Mouse (Mus musculus) heart, adult 2 months (tissue): Measurements from ENCODE around the gene Myl3. TPM values are rescaled to one million over a fixed set of nuclear protein-coding genes. Genes with fewer than 3 reads are reported as not detected.

ENCODE experiments used
- DNase-seq, 2 experiments: peaks; one replicate each; pipeline ENCODE4 v3.0.0; 2021
- H3K27ac ChIP-seq: fragments of 200-600 bp; 2 replicates; pipeline ENCODE4 v1.8.1; 2022
- H3K27me3 ChIP-seq: fragments of 200-500 bp; 2 replicates; pipeline ENCODE4 v1.6.1; 2012; ENCODE audit warnings: mild to moderate bottlenecking, low read length, inconsistent platforms, mixed read lengths; ENCODE audit not compliant: control insufficient read depth, insufficient read depth
- H3K36me3 ChIP-seq: fragments of 200-500 bp; 2 replicates; pipeline ENCODE4 v1.6.1; 2012; ENCODE audit warnings: low read length, inconsistent platforms; ENCODE audit not compliant: control insufficient read depth, insufficient read depth
- H3K4me1 ChIP-seq: fragments of 200-500 bp; 2 replicates; pipeline ENCODE4 v1.6.1; 2011; ENCODE audit warnings: low read length; ENCODE audit not compliant: control insufficient read depth, insufficient read depth
- H3K4me3 ChIP-seq: fragments of 200-600 bp; 2 replicates; pipeline ENCODE4 v1.8.1; 2022
- H3K79me2 ChIP-seq: fragments of 200-500 bp; replicated peaks from 2 replicates; pipeline ENCODE4 v1.6.1; 2012; ENCODE audit warnings: mild to moderate bottlenecking, inconsistent platforms, low read length, moderate library complexity, mixed read lengths; ENCODE audit not compliant: control insufficient read depth, insufficient read depth
- H3K9ac ChIP-seq: fragments of 200-500 bp; 2 replicates; pipeline ENCODE4 v1.6.1; 2012; ENCODE audit warnings: low read depth, mild to moderate bottlenecking, control low read depth, inconsistent platforms, low read length, mixed read lengths
- CTCF ChIP-seq: fragments of 200-600 bp; IDR thresholded peaks from 2 replicates; pipeline ENCODE4 v1.8.1; 2022; ENCODE audit warnings: antibody characterized with exemption, mild to moderate bottlenecking, moderate library complexity
- EP300 ChIP-seq: fragments of 200-500 bp; IDR thresholded peaks from 2 replicates; pipeline ENCODE4 v1.6.1; 2011; ENCODE audit warnings: low read depth, low read length, control low read depth; ENCODE audit not compliant: insufficient read depth
- POLR2A ChIP-seq: fragments of 200-500 bp; IDR thresholded peaks from 2 replicates; pipeline ENCODE4 v1.6.1; 2011; ENCODE audit warnings: mild to moderate bottlenecking, low read depth, low read length, control low read depth; ENCODE audit not compliant: insufficient read depth
- WGBS: fragments of 180-500 bp; shearing (Covaris S2); methylation state at CpG from one replicate; pipeline ENCODE4 v1.1.7; 2018; 5-methylcytosine and 5-hydroxymethylcytosine counted together
- intact Hi-C: fragments of 180-260 bp; cut with DNase I; formaldehyde crosslinking; loops from one replicate; pipeline ENCODE4 v1.15.1; 2025
- polyA plus RNA-seq: library from polyadenylated mRNA; depleted of rRNA; stranded (reverse); fragments of >200 nt; gene quantifications from 2 replicates; pipeline ENCODE4 v1.2.3, GENCODE M21; 2012
- total RNA-seq, 2 experiments: library from RNA; stranded (reverse); gene quantifications; 2 replicates each; pipeline ENCODE4 v1.2.3; 2021

Gene Myl3
- total and polyA plus RNA-seq, 3 experiments: 9,227 to 11,139 (median 9,326) TPM

DNA sequence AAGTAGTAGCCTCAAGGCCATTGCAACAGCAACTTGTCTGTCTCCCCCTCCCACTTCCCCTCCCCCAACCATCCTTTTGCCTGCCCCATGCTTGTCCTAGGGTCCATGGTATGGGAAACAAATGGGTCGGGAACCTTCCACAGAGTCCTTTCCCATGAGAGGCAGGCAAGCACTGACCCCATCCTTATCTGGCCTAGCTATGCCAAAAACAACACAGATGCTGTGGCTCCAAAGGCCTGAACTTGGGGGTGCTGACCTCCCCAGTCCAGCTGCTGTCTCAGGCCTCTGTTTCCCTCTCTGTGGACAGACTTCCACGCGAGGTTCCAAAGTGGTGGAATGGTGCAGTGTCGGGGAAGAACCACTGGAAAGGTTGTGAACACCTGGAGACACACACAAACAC is 12.1 kb downstream of the Myl3 start:
- H3K79me2 ChIP-seq: no peaks in the 10 kb centered on the region
- no peak overlapping the region for H3K4me3 ChIP-seq
- H3K4me1 ChIP-seq: peaks cover 15% of the 10 kb centered on the region
- TF ChIP-seq POLR2A: no peak
- TF ChIP-seq CTCF: no peak
- 0 out of 2 replicates have a peak, but pooled peaks have one; percentile 19 for TF ChIP-seq EP300
- no peaks in the 10 kb centered on the region for H3K27me3 ChIP-seq
- H3K27ac ChIP-seq: no peak overlapping the region
- H3K9ac ChIP-seq: no peak overlapping the region
- WGBS: 44% methylated on average over 4 of the region's 4 CpGs
- no peaks in the 10 kb centered on the region for H3K36me3 ChIP-seq
- DNase-seq: no peak
- intact Hi-C loops: no loop called here

DNA sequence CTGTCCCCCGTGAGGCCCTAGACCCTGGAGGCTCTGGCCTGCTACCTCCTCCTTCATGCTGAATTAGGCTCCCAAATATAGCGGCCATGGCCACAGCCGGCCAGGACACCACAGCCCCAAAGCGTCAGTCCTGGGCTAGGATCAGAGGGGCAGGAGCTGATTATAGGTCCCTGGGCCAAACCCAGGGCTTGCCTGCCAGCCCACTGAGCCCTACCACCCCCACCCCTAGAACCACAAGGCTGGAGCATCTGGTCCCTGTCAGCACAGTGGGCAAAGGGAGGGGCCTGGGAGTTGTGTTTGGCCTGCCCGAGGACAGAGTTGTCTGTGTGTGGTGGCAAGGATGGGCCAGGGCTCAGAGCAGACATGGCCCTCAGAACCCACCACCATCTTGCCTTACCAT is 16.2 kb downstream of the Myl3 start:
- H3K4me1 ChIP-seq: peaks cover 10% of the 10 kb centered on the region
- H3K79me2 ChIP-seq: no peaks in the 10 kb centered on the region
- 84% methylated on average over 5 of the region's 5 CpGs for WGBS
- H3K27me3 ChIP-seq: no peaks in the 10 kb centered on the region
- H3K27ac ChIP-seq: peak overlapping the region; percentile 65
- intact Hi-C loops: loop anchor here (2.0 kb wide), 1 partner anchor 21 kb away; no protein-coding TSS in a partner anchor
- H3K36me3 ChIP-seq: no peaks in the 10 kb centered on the region
- H3K9ac ChIP-seq: no peak overlapping the region
- TF ChIP-seq POLR2A (no peak), EP300 (no peak), CTCF (no peak)
- no peak for DNase-seq
- H3K4me3 ChIP-seq: no peak overlapping the region

DNA sequence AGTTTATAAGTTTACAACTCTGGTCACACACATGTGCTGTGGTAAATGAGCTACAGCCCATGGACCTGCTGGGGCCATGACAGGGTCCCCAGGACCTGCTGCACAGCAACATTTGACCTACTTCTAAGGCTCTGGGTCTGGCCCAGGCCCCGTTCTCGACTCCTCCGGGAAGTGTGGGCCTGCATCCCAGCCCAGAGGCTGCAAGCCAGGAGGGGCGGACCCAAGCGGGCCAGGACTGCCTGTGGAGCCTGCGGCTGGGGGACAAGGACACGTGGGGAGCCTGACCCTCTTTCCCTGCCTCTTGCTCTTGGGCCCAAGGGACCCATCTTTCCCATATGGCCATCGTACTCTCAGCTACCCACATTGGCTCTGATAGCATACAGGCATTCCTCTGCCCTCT is 16.9 kb downstream of the Myl3 start:
- Histone ChIP-seq H3K27ac (peak overlapping the region; percentile 65), H3K4me1 (peaks cover 9% of the 10 kb centered on the region)
- intact Hi-C loops: loop anchor here (1.0 to 2.0 kb wide), 3 partner anchors 20 to 42 kb away; no protein-coding TSS in a partner anchor

DNA sequence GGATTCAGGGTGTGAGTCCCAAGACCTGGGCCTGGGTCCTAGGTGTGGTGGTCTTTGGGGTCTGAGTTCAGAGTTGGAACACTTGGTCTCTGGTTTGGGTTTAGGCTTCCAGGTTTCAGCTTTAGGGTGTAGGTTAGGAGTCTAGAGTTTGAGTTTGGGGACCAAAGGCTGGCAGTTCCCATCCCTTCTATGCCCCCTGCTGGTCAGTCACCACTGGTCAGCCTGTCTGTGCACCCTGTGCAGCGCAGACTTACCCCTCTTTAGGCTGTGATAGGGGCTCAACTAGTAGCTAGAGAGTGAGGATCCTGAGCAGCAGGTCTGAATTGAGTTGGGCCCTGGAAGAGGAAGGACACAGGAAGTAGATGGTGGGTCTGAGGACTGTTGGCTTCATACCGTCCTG is 17.6 kb downstream of the Myl3 start:
- Histone ChIP-seq H3K36me3 (no peaks in the 10 kb centered on the region), H3K4me3 (no peak overlapping the region), H3K9ac (no peak overlapping the region), H3K27ac (peak overlapping the region; percentile 65), H3K79me2 (no peaks in the 10 kb centered on the region), H3K4me1 (peaks cover 9% of the 10 kb centered on the region), H3K27me3 (no peaks in the 10 kb centered on the region)
- intact Hi-C loops: loop anchor here (1.0 to 2.0 kb wide), 3 partner anchors 20 to 43 kb away; no protein-coding TSS in a partner anchor
- 0 out of 2 replicates have a peak, but pooled peaks have one; percentile 67 for TF ChIP-seq EP300
- TF ChIP-seq POLR2A: no peak
- TF ChIP-seq CTCF: peak; percentile 88
- 42% methylated on average over 2 of the region's 2 CpGs for WGBS
- peak; percentile 67 to 69 for DNase-seq

More for the DNA sequence above, 16.9 kb downstream of the Myl3 start:
- peak; percentile 91 to 93 for DNase-seq
- Histone ChIP-seq H3K79me2 (no peaks in the 10 kb centered on the region), H3K4me3 (no peak overlapping the region), H3K27me3 (no peaks in the 10 kb centered on the region), H3K9ac (no peak overlapping the region), H3K36me3 (no peaks in the 10 kb centered on the region)
- WGBS: 17% methylated on average over 8 of the region's 8 CpGs
- TF ChIP-seq CTCF (no peak), POLR2A (no peak), EP300 (no peak)

DNA sequence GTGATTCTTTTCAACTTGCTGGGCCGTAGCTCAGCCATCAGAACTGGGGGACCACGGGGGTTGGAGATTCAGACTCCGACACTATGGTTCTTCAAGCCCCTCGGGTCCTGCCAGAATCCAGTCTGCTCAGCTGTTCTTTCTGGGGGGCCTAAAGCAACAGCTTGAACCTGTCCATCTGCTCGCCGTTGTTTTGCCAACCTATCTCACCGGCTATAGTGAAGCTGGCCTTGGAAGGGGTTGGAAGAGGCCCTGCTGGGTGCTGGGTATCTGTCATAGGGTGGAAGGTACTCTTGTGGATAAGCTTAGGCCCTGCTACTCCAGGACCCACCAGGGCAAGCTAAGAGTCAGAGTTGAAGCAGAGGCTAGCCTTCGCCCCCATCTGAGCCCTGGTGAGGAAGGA is 19.2 kb downstream of the Myl3 start:
- no peak overlapping the region for H3K4me3 ChIP-seq
- H3K4me1 ChIP-seq: peaks cover 9% of the 10 kb centered on the region
- DNase-seq: no peak
- intact Hi-C loops: no loop called here
- H3K36me3 ChIP-seq: no peaks in the 10 kb centered on the region
- 84% methylated on average over 8 of the region's 8 CpGs for WGBS
- no peak overlapping the region for H3K27ac ChIP-seq
- TF ChIP-seq CTCF: no peak
- no peak for TF ChIP-seq POLR2A
- TF ChIP-seq EP300: no peak
- H3K9ac ChIP-seq: no peak overlapping the region
- no peaks in the 10 kb centered on the region for H3K79me2 ChIP-seq
- no peaks in the 10 kb centered on the region for H3K27me3 ChIP-seq

DNA sequence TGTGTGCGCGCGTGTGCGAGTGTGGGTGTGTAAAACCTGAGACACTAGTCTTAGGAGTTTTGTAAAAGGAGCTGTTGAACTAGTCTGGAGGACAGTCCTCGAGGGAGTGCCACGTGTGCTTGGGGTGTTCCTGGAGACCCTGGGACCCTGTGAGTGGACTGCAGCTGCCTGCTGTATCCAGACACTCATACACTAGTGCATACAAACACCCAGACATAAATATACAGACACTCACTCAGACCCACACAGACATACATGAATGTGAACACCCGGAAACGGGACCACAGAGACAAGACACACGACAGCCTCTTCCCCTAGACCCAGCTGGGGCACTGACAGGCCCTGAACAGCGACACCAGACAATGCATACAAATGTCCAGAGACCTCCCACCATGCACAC is 21.1 kb downstream of the Myl3 start:
- H3K4me3 ChIP-seq: peak overlapping the region; percentile 32
- peak overlapping the region; percentile 79 for H3K27ac ChIP-seq
- TF ChIP-seq CTCF (no peak), POLR2A (no peak), EP300 (no peak)
- intact Hi-C loops: no loop called here
- no peaks in the 10 kb centered on the region for H3K27me3 ChIP-seq
- DNase-seq: no peak
- H3K36me3 ChIP-seq: no peaks in the 10 kb centered on the region
- no peaks in the 10 kb centered on the region for H3K79me2 ChIP-seq
- WGBS: 78% methylated on average over 10 of the region's 10 CpGs
- H3K9ac ChIP-seq: peak overlapping the region; percentile 58
- H3K4me1 ChIP-seq: peaks cover 9% of the 10 kb centered on the region
